Mouse (Mus musculus) frontal cortex, adult (tissue): Measurements from ENCODE around the gene Hist2h3c2.
"Not testable (repeated sequence)": the region's sequence is repeated elsewhere in the genome, so short reads cannot be mapped to it uniquely, and the experiment has no call there.

ENCODE experiments used
- ATAC-seq: cut with Nextera tagmentation; 2 replicates; pipeline ENCODE4 v1.9.2; 2017; ENCODE audit warnings: mild to moderate bottlenecking, moderate library complexity, mixed read lengths; ENCODE audit not compliant: low TSS enrichment

Hist2h3c2 gene

DNA sequence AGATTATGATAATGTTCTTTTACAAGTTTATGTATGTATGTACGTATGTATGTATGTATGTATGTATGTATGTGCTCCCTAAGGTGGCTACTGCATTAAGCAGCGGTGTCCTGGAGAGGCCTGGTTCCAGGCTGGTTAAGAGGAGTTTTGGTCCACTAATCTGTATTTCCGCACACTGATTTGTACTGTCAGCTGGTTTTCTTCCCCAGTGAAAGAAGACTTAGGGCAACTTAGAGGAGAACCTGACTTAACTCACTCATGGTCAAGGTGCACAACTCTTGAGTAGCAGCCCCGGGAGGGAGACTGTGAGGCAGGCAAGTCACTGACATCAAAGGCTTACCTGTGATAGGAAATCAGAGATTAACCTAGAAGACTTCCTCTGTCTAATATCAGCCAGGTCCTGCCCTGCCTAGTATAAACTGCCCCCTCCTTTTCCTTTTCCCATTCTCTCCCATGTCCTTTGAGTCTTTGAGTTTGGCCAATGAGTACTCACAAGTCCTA lies 2.0 kb downstream of the Hist2h3c2 start:
- no peak for ATAC-seq

DNA sequence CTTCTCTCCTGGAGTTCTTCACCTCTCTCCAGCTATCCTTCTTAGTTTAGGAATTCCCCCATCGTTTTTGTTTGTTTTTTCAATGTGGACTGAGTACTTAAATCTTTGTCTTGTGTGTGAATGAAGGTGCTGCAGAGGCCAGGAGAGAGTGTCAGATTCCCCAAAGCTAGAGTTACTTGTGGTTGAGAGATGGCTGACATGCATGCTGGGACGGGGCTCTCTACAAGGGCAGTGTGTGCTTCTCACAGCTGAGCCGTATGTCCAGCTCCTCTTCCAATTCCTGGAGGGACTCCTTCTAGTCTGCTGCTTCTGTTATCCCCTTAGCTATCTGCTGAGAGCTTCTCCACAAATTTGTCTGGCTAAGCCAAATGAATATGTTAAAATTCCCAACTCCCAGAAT lies 3.1 kb downstream of the Hist2h3c2 start:
- no peak for ATAC-seq

DNA sequence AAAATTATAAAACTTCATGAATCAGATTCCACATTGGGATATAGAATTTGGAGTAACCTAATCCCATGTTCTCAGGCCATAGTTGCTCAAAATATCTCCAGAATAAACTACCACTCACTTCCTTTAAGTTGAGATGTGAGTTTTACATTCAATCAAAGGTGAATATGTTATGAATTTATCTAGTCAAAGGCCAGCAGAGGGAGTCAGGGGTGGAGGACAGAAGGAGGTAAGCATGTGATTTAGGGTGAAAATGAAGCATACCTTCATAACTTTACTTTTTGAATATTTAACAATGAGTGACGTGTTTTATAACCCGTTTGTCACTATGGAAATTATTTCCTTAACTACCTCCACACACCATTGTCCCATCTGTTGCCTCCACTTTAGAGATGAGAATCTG lies 4.0 kb downstream of the Hist2h3c2 start:
- no peak for ATAC-seq

DNA sequence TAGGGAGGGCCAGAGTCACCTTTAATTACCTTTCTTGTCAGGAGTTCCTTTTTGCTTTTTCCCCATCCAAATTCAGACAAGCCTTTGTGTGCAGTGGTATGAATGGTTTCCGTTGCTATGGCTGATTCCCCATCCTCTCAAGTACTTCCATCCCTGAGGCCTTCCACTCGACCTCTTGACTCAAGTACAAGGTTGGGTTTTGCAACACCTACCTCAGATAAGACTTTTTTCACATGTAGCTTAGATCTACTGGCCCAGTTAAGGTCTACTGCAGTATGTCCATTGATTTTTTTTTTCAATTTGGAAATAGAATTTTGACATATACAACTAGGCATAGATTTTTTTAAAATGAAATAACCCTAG lies 7.2 kb downstream of the Hist2h3c2 start:
- no peak for ATAC-seq

DNA sequence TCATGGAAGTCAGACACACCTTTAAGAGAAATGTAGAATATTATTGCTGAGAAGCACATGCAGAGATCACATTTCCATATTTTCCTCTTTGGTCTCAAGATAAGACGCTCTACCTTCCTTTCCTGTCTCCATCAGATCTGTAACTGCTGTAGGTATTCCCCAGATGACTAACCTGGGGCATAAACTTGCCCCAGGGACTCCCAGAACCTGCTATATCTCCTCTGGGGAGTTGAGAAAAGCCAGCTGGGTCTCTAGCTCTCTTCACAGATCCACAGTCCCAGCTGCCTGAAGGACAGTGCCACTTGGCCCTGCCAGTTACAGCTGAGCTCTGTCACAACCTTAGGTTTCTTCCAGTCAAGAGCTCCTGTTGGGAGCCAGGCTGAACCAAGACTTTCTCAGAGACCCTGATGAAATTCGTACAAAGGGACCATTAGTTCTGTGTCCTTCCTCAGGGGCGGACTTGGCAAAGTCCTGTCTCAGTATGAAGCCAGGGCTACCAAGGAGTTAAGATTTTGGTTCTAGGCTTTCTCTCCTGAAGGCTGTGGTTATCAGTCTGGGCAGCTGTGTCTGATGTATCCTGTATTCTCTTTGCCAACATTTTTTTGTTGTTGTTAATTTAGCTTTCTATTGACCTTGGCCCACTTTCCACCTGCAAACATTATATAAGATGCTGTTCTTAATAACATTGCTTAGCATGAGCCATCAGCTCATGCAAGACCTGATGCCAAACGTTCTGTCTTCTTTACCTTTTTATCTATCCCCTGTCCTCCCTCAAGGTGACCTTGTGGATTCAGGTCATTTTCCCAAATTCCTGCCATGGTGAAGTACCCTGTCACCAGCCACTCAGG lies 7.8 kb downstream of the Hist2h3c2 start:
- ATAC-seq: no peak

DNA sequence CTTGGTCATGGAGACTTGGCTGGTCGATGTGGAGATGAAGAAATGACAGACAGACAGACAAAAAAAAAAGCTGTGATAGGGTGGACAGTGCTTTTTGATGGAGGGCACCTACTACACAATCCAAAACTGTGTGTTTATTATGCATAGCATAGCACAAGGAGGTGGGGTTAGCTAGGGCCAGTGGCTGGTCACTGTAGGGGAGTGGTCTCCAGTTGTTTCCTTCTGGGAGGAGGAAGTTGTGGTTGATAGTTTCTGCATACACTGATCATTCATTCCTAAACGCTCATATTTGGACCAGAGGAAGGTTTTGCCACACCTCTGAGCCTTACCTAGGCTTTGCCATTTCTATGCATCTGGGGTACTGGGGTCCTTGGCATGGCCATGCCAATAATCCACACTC lies 8.5 kb downstream of the Hist2h3c2 start:
- no peak for ATAC-seq

DNA sequence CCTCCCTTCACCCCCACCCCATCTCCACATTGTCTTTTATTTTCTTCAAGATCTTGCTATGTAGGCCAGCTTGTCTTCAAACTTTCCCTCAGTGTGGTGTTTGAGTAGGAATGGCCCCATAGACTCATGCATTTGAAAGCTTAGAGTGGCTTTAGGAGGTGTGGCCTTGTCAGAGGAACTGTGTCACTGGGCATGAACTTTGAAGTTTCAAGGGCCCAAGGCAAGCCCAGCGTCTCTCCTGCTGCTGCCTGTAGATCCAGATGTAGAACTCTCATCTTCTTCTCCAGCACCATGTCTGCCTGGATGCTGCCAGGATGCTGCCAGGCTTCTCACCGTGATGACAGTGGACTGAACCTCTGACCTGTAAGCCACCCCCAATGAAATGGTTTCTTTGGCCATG lies 10.1 kb downstream of the Hist2h3c2 start:
- no peak for ATAC-seq

DNA sequence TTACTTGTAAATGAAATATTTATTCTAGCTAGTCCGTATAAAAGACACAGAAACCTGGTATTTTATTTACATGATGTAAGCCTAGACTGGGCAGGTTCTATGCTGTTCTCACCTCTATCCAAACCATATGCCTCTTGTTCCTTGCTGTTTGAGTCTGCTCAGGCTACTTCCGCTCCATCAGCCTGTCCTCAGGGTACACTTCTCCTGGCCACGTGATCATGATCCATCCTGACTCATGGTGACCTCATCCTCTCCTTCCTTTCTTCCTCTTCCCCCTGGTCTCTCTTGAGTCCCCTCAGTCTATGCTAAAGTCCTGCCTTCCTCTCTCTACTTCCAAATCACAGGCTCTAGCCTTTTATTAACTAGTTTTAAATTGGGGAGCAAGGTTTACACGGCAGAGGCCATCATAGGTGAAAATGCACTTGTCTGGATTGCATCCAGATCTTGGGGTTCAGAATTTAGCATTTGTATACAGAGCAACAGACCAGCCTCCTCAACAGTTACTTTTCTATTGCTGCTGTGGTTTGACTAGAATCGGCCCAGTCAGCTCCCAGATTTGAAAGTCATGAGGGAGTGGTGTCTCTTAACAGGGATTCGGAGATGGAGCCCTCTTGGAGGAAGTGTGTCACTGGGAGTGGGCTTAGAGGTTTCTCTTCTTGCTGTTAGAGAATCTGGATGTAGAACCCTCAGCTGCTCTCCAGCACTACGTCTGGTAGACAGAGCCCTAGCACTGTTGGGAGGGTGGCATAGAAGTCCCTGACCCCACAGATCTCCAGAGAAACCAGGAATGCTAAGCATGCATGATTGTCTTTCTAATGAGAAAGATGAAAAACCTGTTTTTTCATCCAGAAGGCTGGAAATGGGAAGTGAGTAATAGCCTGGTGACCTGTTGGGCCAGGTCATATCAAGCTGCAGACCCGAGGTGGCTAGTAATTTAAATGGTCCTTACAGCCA lies 12.0 kb downstream of the Hist2h3c2 start:
- ATAC-seq: no peak

DNA sequence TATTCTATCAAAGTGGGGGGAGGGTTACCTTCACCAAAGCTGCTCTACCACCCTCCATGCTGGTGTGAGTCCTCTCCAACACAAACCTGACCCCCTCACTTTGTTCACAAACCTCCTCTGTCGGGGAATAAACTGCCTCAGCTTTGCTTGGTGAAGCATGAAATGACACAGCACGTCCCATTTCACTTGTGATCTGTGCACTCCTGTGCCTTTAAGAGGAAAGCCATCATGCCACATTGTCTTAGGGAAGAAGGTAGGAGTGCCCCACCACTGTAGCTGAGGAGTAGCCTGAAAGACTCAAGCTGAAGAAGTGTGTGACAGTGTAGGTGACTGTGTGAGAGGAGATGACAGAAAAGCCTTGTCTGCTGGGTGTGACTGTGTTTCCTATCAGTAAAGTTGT lies 13.5 kb downstream of the Hist2h3c2 start:
- no peak for ATAC-seq

DNA sequence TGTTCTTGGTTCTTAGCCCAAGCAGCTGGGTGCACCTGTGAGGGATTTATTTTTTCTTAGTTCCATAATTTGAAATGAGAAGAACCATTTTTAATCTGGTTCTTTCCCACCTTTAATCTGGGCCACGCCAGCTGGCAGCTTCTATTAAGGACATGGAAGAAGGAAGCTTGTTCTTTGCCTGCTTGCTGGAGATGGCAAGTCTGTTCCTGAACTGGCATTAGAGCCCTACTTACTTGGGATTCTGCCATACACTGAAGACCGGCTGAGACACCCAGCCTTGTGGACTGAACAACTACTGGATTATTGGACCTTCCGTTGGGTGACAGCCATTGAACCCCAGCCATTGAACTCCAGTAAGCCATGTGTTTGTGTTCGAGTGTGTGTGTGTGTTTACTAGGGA lies 16.2 kb downstream of the Hist2h3c2 start:
- ATAC-seq: no peak

DNA sequence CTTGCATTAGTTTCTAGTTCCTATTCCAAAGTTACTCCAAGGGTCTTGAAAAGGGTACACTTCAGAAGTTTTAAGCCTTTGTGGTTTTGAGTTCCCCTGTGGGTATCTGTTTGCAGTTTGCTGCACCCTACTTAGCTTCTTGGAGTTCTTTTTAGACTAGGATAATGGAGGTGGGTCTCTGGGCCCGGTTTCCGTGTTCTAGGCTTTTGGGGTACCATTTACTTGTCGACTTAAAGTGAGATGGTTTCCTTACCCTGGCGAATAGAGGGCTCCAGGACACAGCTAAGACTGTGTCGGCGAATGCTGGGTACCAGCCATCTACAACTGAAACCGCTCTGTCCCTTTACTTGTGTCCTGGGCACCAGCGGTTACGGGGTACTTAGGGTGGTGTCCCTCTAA lies 17.3 kb downstream of the Hist2h3c2 start:
- ATAC-seq: no peak

DNA sequence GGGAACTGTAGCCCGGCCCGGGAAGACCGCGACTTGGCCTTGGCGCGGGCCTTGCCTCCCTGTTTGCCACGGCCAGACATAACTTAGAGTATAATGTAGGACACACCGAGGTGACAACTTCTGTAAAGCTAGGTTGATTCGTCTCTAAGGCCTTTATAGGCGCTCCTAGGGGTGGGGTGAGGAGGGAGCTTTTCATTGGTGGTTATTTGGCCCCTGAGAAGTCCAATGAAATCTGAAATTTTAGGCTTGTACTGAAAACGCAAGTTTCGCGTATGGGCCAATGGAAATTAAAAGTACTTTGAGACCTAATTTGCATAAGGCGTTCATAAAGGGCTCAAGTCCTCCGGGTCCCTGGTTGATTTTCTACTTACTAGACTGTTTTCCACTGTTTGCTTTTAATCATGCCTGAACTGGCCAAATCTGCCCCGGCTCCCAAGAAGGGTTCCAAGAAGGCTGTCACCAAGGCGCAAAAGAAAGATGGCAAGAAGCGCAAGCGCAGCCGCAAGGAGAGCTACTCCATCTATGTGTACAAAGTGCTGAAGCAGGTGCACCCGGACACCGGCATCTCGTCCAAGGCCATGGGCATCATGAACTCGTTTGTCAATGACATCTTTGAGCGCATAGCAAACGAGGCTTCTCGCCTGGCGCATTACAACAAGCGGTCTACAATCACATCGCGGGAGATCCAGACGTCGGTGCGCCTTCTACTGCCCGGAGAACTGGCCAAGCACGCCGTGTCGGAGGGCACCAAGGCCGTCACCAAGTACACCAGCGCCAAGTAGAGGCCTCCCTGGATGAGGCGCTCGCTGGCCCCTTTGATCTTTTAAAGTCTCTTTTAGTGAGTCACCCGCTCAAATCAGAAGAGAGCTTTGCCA lies 17.9 kb downstream of the Hist2h3c2 start, which contains the start of the genes Hist2h2ac and Hist2h2be:
TSS of gene Hist2h2ac (minus strand) at position 116 of the 875 bp plus-strand sequence.
TSS of gene Hist2h2be (plus strand) at position 355 of the 875 bp plus-strand sequence.
- ATAC-seq: peak; percentile 88

DNA sequence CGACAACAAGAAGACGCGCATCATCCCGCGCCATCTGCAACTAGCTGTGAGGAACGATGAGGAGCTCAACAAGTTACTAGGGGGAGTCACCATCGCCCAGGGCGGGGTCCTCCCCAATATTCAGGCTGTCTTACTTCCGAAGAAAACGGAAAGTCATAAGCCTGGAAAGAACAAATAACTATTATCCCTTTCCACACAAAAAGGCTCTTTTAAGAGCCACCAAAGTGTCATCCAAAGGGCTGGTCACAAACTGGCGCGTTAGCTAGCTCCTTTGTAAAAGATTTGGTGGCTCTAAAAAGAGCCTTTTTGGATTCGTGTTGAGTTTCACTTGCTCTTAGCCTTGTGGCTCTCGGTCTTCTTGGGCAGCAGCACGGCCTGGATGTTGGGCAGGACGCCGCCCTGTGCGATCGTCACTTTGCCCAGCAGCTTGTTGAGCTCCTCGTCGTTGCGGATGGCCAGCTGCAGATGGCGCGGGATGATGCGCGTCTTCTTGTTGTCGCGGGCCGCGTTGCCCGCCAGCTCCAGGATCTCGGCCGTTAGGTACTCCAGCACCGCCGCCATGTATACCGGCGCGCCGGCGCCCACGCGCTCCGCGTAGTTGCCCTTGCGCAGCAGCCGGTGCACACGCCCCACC lies 18.7 kb downstream of the Hist2h3c2 start:
- not testable (repeated sequence) for ATAC-seq

DNA sequence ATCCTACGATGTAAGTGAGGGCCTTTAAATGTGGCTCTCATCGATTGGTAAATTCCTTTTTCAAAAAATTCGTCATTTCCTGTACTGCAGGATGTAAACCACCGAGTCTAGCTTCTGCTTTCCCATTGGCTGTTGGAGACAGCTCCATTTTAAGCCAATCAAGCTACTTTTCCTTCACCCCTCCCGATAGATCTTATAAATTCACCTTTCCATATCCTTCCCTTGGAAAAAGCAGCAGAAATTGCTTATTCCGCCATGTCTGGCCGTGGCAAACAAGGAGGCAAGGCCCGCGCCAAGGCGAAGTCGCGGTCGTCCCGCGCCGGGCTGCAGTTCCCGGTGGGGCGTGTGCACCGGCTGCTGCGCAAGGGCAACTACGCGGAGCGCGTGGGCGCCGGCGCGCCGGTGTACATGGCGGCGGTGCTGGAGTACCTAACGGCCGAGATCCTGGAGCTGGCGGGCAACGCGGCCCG lies 19.2 kb downstream of the Hist2h3c2 start, which contains the start of the genes Bola1 and Hist2h2ab:
TSS of gene Bola1 (minus strand) at position 49 of the 470 bp plus-strand sequence.
TSS of gene Hist2h2ab (plus strand) at position 205 of the 470 bp plus-strand sequence.
- peak; percentile 88 for ATAC-seq

DNA sequence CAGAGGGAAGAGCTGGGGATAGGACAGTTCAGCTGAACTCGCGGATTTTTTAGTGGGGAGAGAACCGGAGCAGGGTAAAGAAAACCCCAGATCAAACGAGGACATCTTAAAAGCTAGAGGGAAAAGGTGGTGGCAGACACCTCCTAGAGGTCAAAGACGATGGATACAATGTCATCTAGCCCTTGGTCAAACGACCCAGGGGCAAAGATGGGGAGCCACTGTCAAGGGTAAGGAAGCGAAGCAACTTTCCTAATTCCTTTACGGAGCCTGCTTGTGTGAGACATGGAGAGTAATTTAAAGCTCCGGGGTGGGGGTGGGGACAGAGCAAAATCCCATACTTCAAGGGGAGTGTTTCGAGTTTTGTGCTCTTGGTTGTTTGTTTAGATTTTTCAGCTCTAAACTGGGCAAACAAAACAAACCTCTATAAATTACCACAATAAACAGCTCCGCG lies 19.7 kb downstream of the Hist2h3c2 start:
- peak; percentile 21 for ATAC-seq

DNA sequence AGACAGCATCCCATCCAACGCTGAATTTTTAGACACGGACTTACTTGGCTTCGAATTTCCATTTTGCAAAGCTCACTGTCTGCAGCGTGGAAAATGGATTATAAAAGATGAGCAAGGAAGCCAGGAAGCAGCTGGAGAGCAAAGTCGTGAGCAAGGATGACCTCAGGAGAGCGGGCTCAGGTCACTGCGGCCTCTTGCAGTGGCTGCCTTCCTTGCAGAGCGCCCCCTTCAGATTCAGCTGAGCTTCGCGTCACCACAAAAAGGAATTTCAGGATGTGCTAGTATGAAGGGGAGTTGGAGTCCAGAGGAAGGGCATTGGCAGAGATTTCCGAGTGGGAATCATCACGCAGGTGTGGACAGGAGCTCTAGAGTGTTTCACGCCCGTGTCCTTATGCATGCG lies 29.7 kb downstream of the Hist2h3c2 start:
- ATAC-seq: no peak

DNA sequence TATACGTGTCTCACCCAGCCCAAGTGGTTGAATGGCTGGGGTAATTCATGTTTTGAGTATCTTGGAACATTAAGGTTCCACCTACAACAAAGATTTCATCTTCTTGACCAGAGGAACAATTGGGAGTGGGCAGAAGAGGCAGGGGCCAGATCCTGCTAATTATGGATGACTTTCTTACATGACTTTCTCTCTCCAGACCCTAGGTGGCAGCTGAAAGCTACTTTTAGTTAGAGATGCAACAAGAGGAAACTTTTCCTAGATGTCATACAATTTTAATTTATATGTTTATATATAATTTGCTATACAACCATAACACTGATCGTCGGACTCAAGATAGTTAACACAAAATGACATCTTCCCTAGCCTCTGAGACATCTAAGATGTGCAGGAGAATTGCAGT lies 31.1 kb downstream of the Hist2h3c2 start:
- ATAC-seq: no peak

DNA sequence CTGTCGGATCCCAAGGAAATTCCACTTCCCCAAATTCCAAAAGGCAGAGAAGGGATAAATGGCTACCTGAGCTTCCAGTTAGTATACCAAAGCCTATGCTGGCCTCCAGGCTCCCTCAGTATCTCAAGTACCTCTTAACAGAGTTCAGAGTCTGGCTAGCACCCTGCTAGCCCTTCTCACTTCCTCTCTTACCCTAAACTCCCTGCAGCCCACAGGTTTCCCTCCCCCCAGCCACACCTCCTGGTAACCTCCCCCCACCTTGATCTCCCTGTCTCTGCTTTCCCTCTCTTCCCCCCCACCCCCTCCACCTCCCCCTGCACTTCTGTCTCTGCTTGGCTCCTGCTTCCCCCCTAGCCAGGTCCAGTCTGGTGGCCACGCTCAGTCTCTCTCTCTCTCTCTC lies 39.2 kb downstream of the Hist2h3c2 start:
- ATAC-seq: no peak

DNA sequence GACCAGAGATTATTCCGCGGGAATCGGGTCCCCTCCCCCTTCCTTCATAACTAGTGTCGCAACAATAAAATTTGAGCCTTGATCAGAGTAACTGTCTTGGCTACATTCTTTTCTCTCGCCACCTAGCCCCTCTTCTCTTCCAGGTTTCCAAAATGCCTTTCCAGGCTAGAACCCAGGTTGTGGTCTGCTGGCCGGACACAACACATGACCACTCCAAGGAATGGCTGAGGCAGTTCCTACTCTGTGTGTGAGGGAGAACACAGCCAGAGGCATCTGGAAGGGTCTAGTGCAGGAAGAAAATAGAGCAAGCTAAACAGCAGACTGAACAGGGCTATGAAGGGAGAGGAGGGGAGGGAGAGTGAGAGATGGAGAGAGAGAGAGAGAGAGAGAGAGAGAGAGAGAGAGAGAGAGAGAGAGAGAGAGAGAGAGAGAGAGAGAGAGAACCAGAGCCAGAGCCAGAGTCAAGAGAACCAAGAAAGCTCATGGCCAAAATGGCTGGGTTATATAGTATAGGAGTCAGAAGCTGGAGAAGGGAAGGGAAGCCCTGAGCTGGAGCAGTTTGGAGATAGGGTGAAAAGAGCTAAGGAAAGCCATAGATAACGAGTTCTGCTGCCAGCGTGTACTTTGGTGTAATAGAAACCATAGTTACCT lies 40.2 kb downstream of the Hist2h3c2 start:
- not testable (repeated sequence) for ATAC-seq

DNA sequence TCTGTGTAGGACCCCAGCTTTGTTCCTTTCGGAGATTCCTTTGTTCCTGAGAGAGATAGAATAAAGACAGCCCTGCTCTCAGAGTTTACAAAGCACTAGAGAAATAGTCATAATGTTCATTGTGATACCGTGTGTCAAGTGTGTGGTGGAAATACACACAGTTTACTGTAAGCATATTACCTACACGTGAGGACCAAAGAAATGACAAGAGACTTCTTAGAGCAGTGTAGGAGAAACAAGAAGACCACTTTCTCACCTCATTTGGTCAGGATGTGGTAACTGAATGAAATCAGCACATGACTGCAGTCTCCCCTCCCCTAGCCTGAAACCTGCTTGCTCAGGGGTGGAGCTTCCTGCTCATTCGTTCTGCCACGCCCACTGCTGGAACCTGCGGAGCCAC lies 40.7 kb downstream of the Hist2h3c2 start:
- ATAC-seq: no peak
